Mouse (Mus musculus) left cerebral cortex, adult 9 months (tissue): Measurements from ENCODE around the gene Pabpc1l.

ENCODE experiments used
- DNase-seq, 2 experiments: peaks; one replicate each; pipeline ENCODE4 v3.0.0; 2022; ENCODE audit warnings: low spot score in 2 of 2

The Pabpc1l gene

GRCm38 (mm10) chr2:164083609-164084341 lies 58.5 kb downstream of the Pabpc1l start:
- DNase-seq: no peak

- DNase-seq: no peak
Measured at GRCm38 (mm10) chr2:164084342-164084700, 59.1 kb downstream of the Pabpc1l start.

GRCm38 (mm10) chr2:164087416-164088017 lies 62.3 kb downstream of the Pabpc1l start:
- no peak for DNase-seq

GRCm38 (mm10) chr2:164089508-164089907 lies 64.3 kb downstream of the Pabpc1l start:
- no peak for DNase-seq

- DNase-seq: no peak
Measured at GRCm38 (mm10) chr2:164094152-164094551, 68.9 kb downstream of the Pabpc1l start.

- peak in 1 of 2 experiments; percentile 63 for DNase-seq
Measured at GRCm38 (mm10) chr2:164098603-164099250, 73.5 kb downstream of the Pabpc1l start.
